Mouse (Mus musculus) forebrain, embryonic 13.5 days (tissue): Measurements from ENCODE around the gene Kdm5b. TPM values are rescaled to one million over a fixed set of nuclear protein-coding genes. Genes with fewer than 3 reads are reported as not detected.

Source experiments
- ATAC-seq: fragments of 200-750 bp; cut with Nextera tagmentation; 2 replicates; pipeline ENCODE4 v1.8.0; 2017
- H3K27ac ChIP-seq: fragments of 300-500 bp; sonication (generic); 2 replicates; pipeline ENCODE4 v1.5.1; 2015; ENCODE audit warnings: inconsistent platforms, mild to moderate bottlenecking, moderate library complexity
- H3K27me3 ChIP-seq: fragments of 300-500 bp; sonication (generic); 2 replicates; pipeline ENCODE4 v1.6.1; 2015; ENCODE audit warnings: mild to moderate bottlenecking, inconsistent platforms
- H3K36me3 ChIP-seq: fragments of 300-500 bp; sonication (generic); 2 replicates; pipeline ENCODE4 v1.6.1; 2015; ENCODE audit warnings: mild to moderate bottlenecking, inconsistent platforms; ENCODE audit not compliant: poor library complexity, severe bottlenecking
- H3K4me1 ChIP-seq: fragments of 300-500 bp; sonication (generic); 2 replicates; pipeline ENCODE4 v1.6.1; 2015; ENCODE audit warnings: inconsistent platforms
- H3K4me2 ChIP-seq: fragments of 300-500 bp; sonication (generic); 2 replicates; pipeline ENCODE4 v1.6.1; 2015; ENCODE audit warnings: inconsistent platforms, mild to moderate bottlenecking, moderate library complexity
- H3K4me3 ChIP-seq: fragments of 300-500 bp; sonication (generic); 2 replicates; pipeline ENCODE4 v1.5.1; 2015; ENCODE audit warnings: mild to moderate bottlenecking, inconsistent platforms
- H3K9ac ChIP-seq: fragments of 300-500 bp; sonication (generic); 2 replicates; pipeline ENCODE4 v1.6.1; 2015; ENCODE audit warnings: mild to moderate bottlenecking, inconsistent platforms
- H3K9me3 ChIP-seq: fragments of 300-500 bp; sonication (generic); replicated peaks from 2 replicates; pipeline ENCODE4 v1.6.1; 2016; ENCODE audit warnings: inconsistent platforms
- WGBS: fragments of 180-500 bp; shearing (Covaris S2); methylation state at CpG from one replicate; pipeline ENCODE4 v1.1.7; 2015; 5-methylcytosine and 5-hydroxymethylcytosine counted together
- polyA plus RNA-seq: library from polyadenylated mRNA; unstranded; fragments of >200 nt; fragmentation: Nextera tagmentation; extraction: Ambion mirVana; gene quantifications from 2 replicates; pipeline ENCODE4 v1.2.1, GENCODE M21; 2015

Gene Kdm5b
- polyA plus RNA-seq, 1 experiment from 2014 or later, result 96.5 TPM

GRCm38 (mm10) chr1:134658841-134659240, 98.9 kb downstream of the Kdm5b start:
- 49% methylated on average over 7 of the region's 7 CpGs for WGBS
- Histone ChIP-seq H3K27me3 (peaks cover 8% of the 10 kb centered on the region; the same call in 1 of the 2 replicates), H3K27ac (no peak overlapping the region), H3K4me1 (peaks cover 10% of the 10 kb centered on the region), H3K4me3 (no peak overlapping the region), H3K36me3 (no peaks in the 10 kb centered on the region), H3K4me2 (no peak overlapping the region), H3K9ac (no peak overlapping the region), H3K9me3 (no peaks in the 10 kb centered on the region)
- no peak for ATAC-seq

GRCm38 (mm10) chr1:134660163-134660562, 100.2 kb downstream of the Kdm5b start:
- peaks cover 7% of the 10 kb centered on the region for H3K4me1 ChIP-seq
- no peak for ATAC-seq
- H3K9me3 ChIP-seq, result no peaks in the 10 kb centered on the region
- 63% methylated on average over 7 of the region's 7 CpGs for WGBS
- H3K9ac ChIP-seq, result no peak overlapping the region
- H3K27ac ChIP-seq, result no peak overlapping the region
- no peaks in the 10 kb centered on the region for H3K36me3 ChIP-seq
- no peak overlapping the region for H3K4me3 ChIP-seq
- no peak overlapping the region for H3K4me2 ChIP-seq
- peaks cover 5% of the 10 kb centered on the region; the same call in 1 of the 2 replicates for H3K27me3 ChIP-seq

- no peak overlapping the region for H3K27ac ChIP-seq
- H3K4me2 ChIP-seq, result no peak overlapping the region
- H3K4me1 ChIP-seq, result no peaks in the 10 kb centered on the region
- 83% methylated on average over 10 of the region's 10 CpGs for WGBS
- no peak for ATAC-seq
- H3K4me3 ChIP-seq, result no peak overlapping the region
- H3K9ac ChIP-seq, result no peak overlapping the region
- no peaks in the 10 kb centered on the region for H3K9me3 ChIP-seq
- H3K27me3 ChIP-seq, result 0 out of 2 replicates have a peak, but pooled peaks cover 3% of the 10 kb centered on the region
- no peaks in the 10 kb centered on the region for H3K36me3 ChIP-seq
Measured at GRCm38 (mm10) chr1:134671234-134672070, 111.5 kb downstream of the Kdm5b start.

- Histone ChIP-seq H3K4me2 (no peak overlapping the region), H3K9me3 (no peaks in the 10 kb centered on the region), H3K4me3 (no peak overlapping the region), H3K36me3 (no peaks in the 10 kb centered on the region), H3K9ac (no peak overlapping the region), H3K27ac (no peak overlapping the region), H3K27me3 (0 out of 2 replicates have a peak, but pooled peaks cover 3% of the 10 kb centered on the region), H3K4me1 (no peaks in the 10 kb centered on the region)
- WGBS, result 5% methylated on average over 1 of the region's 1 CpGs
- ATAC-seq, result no peak
Measured at GRCm38 (mm10) chr1:134674312-134674711, 114.3 kb downstream of the Kdm5b start.

- no peaks in the 10 kb centered on the region for H3K27me3 ChIP-seq
- 83% methylated on average over 4 of the region's 4 CpGs for WGBS
- H3K36me3 ChIP-seq, result no peaks in the 10 kb centered on the region
- no peak overlapping the region for H3K4me3 ChIP-seq
- no peaks in the 10 kb centered on the region; the same call in 1 of the 2 replicates for H3K4me1 ChIP-seq
- no peak overlapping the region for H3K9ac ChIP-seq
- H3K27ac ChIP-seq, result no peak overlapping the region
- no peak overlapping the region for H3K4me2 ChIP-seq
- no peaks in the 10 kb centered on the region for H3K9me3 ChIP-seq
- no peak for ATAC-seq
Measured at GRCm38 (mm10) chr1:134679445-134679844, 119.5 kb downstream of the Kdm5b start.

GRCm38 (mm10) chr1:134680617-134681016, 120.6 kb downstream of the Kdm5b start:
- H3K9me3 ChIP-seq, result no peaks in the 10 kb centered on the region

GRCm38 (mm10) chr1:134682460-134682859, 122.5 kb downstream of the Kdm5b start:
- H3K9ac ChIP-seq, result no peak overlapping the region
- H3K36me3 ChIP-seq, result no peaks in the 10 kb centered on the region
- H3K4me3 ChIP-seq, result no peak overlapping the region
- H3K4me2 ChIP-seq, result no peak overlapping the region
- H3K27me3 ChIP-seq, result no peaks in the 10 kb centered on the region
- no peaks in the 10 kb centered on the region for H3K9me3 ChIP-seq
- H3K4me1 ChIP-seq, result no peaks in the 10 kb centered on the region; the same call in 1 of the 2 replicates
- 58% methylated on average over 9 of the region's 9 CpGs for WGBS
- no peak overlapping the region; the same call in 1 of the 2 replicates for H3K27ac ChIP-seq
- ATAC-seq, result no peak

More at GRCm38 (mm10) chr1:134680617-134681016, 120.6 kb downstream of the Kdm5b start:
- Histone ChIP-seq H3K27ac (no peak overlapping the region), H3K36me3 (no peaks in the 10 kb centered on the region), H3K4me2 (no peak overlapping the region), H3K9ac (no peak overlapping the region), H3K27me3 (no peaks in the 10 kb centered on the region), H3K4me3 (no peak overlapping the region), H3K4me1 (no peaks in the 10 kb centered on the region; the same call in 1 of the 2 replicates)
- no peak for ATAC-seq
- WGBS, result 17% methylated on average over 6 of the region's 6 CpGs

Other genes starting within 250 kb of the Kdm5b start
- gene Ppfia4, start 227.2 kb upstream of the Kdm5b start, polyA plus RNA-seq, result 3.5 and 3.7 TPM in 2 replicates
- 126 and 131 TPM in 2 replicates for gene Tmem183a, start 198.2 kb upstream of the Kdm5b start, polyA plus RNA-seq
- gene 4933406M09Rik, start 174.2 kb upstream of the Kdm5b start, polyA plus RNA-seq, result not detected in 2 replicates
- gene Cyb5r1, start 154.6 kb upstream of the Kdm5b start, polyA plus RNA-seq, result 20.3 and 20.5 TPM in 2 replicates
- gene Adipor1, start 144.8 kb upstream of the Kdm5b start, polyA plus RNA-seq, result 57.8 TPM in 2 replicates
- gene Klhl12, start 104.6 kb upstream of the Kdm5b start, polyA plus RNA-seq, result 34.5 and 37.0 TPM in 2 replicates
- 45.4 and 46.2 TPM in 2 replicates for gene Rabif, start 65.5 kb upstream of the Kdm5b start, polyA plus RNA-seq
- gene Mgat4e, start 10.5 kb upstream of the Kdm5b start, polyA plus RNA-seq, result not detected in 2 replicates
- 1.1 TPM in 2 replicates for gene Syt2, start 86.5 kb downstream of the Kdm5b start, polyA plus RNA-seq